Comparison of ENCODE assay signal across 8 mouse cellular contexts in genomic region chr1:89323091-89323490, GRCm38 (mm10).
DNase-seq lines count a peak whose midpoint lies in the region.
"Had no signal": no experiment of that assay in that cellular context is flagged by ENCODE, and none has a peak within 500 bp of the region (broad histone marks: within the 10 kb centered on the region; RNA-seq: fewer than 3 reads in every experiment).

No protein-coding gene starts in this region.

- DNase-seq in layer of hippocampus, postnatal 10 days (ENCODE audit: low spot score in 2 of 2), result peak; percentile 64 to 69
- DNase-seq in layer of hippocampus, adult 8-10 months (ENCODE audit: low spot score in 2 of 2), result no peak
- peak; percentile 69 for DNase-seq in ES-CJ7 (ENCODE audit: low read depth, low spot score)
- peak; percentile 42 to 67 for DNase-seq in adrenal gland, adult 18-20 months (ENCODE audit: low spot score in 2 of 2)
- DNase-seq in fibroblast of lung, adult 2 months (ENCODE audit: low read depth), result peak; percentile 16
- DNase-seq in kidney, postnatal 36 days, result peak; percentile 51 to 85
- DNase-seq in retina, postnatal 7 days (ENCODE audit: low read depth, low spot score), result peak; percentile 28
- DNase-seq: liver, embryonic 13.5 days had no signal

Comparison
In these comparisons a context has a peak if more than half of its experiments do, and no peak if none do; other contexts are left out.
1. DNase-seq: peak in layer of hippocampus, postnatal 10 days (2 of 2), ES-CJ7 (single experiment), adrenal gland, adult 18-20 months (2 of 2), fibroblast of lung, adult 2 months (single experiment), kidney, postnatal 36 days (2 of 2) and retina, postnatal 7 days (single experiment); none in layer of hippocampus, adult 8-10 months (0 of 2).